Mouse (Mus musculus): Measurements from ENCODE around the gene Bag3. TPM values are rescaled to one million over a fixed set of nuclear protein-coding genes. Genes with fewer than 3 reads are reported as not detected.

The Bag3 gene
- total and polyA plus RNA-seq, 3 experiments: 0.13 to 0.24 TPM; not detected in 1

DNA sequence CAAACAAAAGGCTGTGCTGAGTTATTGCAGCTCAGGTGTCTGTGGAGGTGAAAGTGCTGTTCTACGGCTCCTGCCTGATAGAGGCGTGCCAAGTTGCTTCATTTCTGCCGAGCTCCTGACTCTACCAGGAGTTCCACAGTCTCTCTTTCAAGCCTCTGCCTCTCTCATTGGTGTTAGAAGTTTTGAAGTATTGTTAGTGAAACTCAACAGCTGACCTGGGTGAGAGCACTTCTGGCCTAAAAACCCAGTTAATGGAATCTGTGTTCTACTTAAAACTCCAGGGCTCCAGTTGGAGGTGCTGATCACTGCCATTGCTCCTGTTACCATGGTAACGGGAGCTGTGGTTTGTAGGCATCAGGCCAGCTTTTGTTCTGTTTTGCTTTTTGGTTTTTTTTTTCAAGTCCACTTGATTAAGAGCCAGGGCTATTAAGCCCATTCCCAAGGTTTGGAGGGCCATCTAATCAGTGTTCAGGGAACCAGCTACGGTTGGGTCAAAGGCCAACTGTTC is 11.6 kb downstream of the Bag3 start:
- no peaks in the 10 kb centered on the region for H3K27me3 ChIP-seq (replicated peaks)
- no peak overlapping the region for H3K9ac ChIP-seq (ENCODE audit: insufficient read depth, low read depth)
- TF ChIP-seq SMC3 (IDR thresholded peaks at IDR 0.05; ENCODE audit: low read depth, low read length) (no peak), MEF2A (IDR thresholded peaks at IDR 0.05; ENCODE audit: borderline replicate concordance, low read depth, low read length) (no peak), RAD21 (IDR thresholded peaks at IDR 0.05; ENCODE audit: low read depth, low read length) (no peak), MAFK (IDR thresholded peaks at IDR 0.05; ENCODE audit: insufficient replicate concordance, low read length) (no peak), KAT2A (IDR thresholded peaks at IDR 0.05; ENCODE audit: insufficient replicate concordance, low read length) (no peak), CHD1 (IDR thresholded peaks at IDR 0.05; ENCODE audit: low read depth, low read length) (no peak), MXI1 (IDR thresholded peaks at IDR 0.05; ENCODE audit: low read depth, low read length) (no peak), ZMIZ1 (IDR thresholded peaks at IDR 0.05; ENCODE audit: low read depth, low read length) (no peak), GABPA (IDR thresholded peaks at IDR 0.05; ENCODE audit: insufficient replicate concordance, low read depth, low read length) (no peak), POLR2A (IDR thresholded peaks at IDR 0.05; ENCODE audit: low read depth, low read length) (no peak)
- dilution Hi-C loops (cut with MboI; ENCODE audit: extremely low pct_ligation_motif_present, extremely low pct_unique_long_range_greater_than_20kb, low sequenced_read_pairs): no loop called here
- in situ Hi-C loops (cut with MboI; ENCODE audit: low pct_ligation_motif_present, low pct_unique_long_range_greater_than_20kb, low sequenced_read_pairs): no loop called here
- H3K4me2 ChIP-seq (ENCODE audit: insufficient read depth, low read depth, poor library complexity, severe bottlenecking): no peak overlapping the region
- H3K4me3 ChIP-seq (replicated peaks in 1 of 3; ENCODE audit: low read depth in 2 of 3, low read length in 2 of 3, poor library complexity in 1 of 3): no peak overlapping the region
- H3K4me1 ChIP-seq (ENCODE audit: control insufficient read depth in 1 of 2, insufficient read depth in 2 of 2): peaks cover 3 to 9% of the 10 kb centered on the region in 2 experiments; a peak in 1 of 4 replicates
- DNase-seq (ENCODE audit: extremely low read depth): no peak
- H3K36me3 ChIP-seq (replicated peaks in 1 of 2; ENCODE audit: control insufficient read depth in 1 of 2, insufficient read depth in 1 of 2, low read length in 1 of 2): no peaks in the 10 kb centered on the region
- H3K79me2 ChIP-seq (replicated peaks; ENCODE audit: control insufficient read depth, extremely low read depth, insufficient read depth, poor library complexity, severe bottlenecking): no peaks in the 10 kb centered on the region
- H3K27ac ChIP-seq (ENCODE audit: insufficient read depth, low read depth): no peak overlapping the region
- H3K9me3 ChIP-seq (replicated peaks; ENCODE audit: low read length): no peaks in the 10 kb centered on the region

DNA sequence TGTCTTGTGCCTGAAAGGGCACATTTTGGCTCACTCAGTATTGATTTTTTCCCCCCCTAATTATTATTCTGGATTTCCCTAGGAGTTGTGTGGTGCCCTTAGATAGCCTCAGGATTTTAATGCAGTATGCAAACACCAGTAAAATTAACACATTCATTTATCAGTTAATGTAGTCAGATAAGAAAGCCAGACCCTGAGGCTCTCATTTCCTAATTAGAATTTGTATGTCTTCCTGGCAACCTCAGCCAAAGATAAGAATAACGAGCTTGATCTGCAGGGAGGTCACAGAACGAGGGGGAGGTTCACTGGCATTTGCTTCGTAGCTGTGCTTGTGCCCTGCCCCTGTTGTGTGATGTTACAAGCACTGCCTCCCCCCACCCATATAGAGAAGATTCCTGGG is 12.7 kb downstream of the Bag3 start:
- no peak overlapping the region for H3K27ac ChIP-seq (ENCODE audit: insufficient read depth, low read depth)
- H3K9ac ChIP-seq (ENCODE audit: insufficient read depth, low read depth): no peak overlapping the region
- in situ Hi-C loops (cut with MboI; ENCODE audit: low pct_ligation_motif_present, low pct_unique_long_range_greater_than_20kb, low sequenced_read_pairs): no loop called here
- H3K27me3 ChIP-seq (replicated peaks): no peaks in the 10 kb centered on the region
- H3K4me1 ChIP-seq (ENCODE audit: control insufficient read depth in 1 of 2, insufficient read depth in 2 of 2): peaks cover 5 to 13% of the 10 kb centered on the region in 2 experiments; a peak in 2 of 4 replicates
- TF ChIP-seq GABPA (IDR thresholded peaks at IDR 0.05; ENCODE audit: insufficient replicate concordance, low read depth, low read length) (no peak), ETS1 (conservative IDR thresholded peaks at IDR 0.05; ENCODE audit: low read depth, low read length) (no peak), ZMIZ1 (IDR thresholded peaks at IDR 0.05; ENCODE audit: low read depth, low read length) (no peak), TBP (conservative IDR thresholded peaks at IDR 0.05; ENCODE audit: low read depth, low read length) (no peak), CHD2 (IDR thresholded peaks at IDR 0.05; ENCODE audit: low read length) (no peak), UBTF (IDR thresholded peaks at IDR 0.05; ENCODE audit: low read depth, low read length) (no peak), BHLHE40 (IDR thresholded peaks at IDR 0.05; ENCODE audit: low read depth, low read length) (no peak), ZC3H11A (IDR thresholded peaks at IDR 0.05; ENCODE audit: low read depth, low read length) (no peak), CHD1 (IDR thresholded peaks at IDR 0.05; ENCODE audit: low read depth, low read length) (no peak), KAT2A (IDR thresholded peaks at IDR 0.05; ENCODE audit: insufficient replicate concordance, low read length) (no peak), MAZ (IDR thresholded peaks at IDR 0.05; ENCODE audit: low read depth, low read length) (no peak), PAX5 (IDR thresholded peaks at IDR 0.05; ENCODE audit: low read length) (no peak), ELF1 (IDR thresholded peaks at IDR 0.05; ENCODE audit: low read depth, low read length) (no peak), TCF12 (IDR thresholded peaks at IDR 0.05; ENCODE audit: low read depth, low read length) (no peak), JUND (conservative IDR thresholded peaks at IDR 0.05; ENCODE audit: low read depth, low read length) (no peak), MYC (IDR thresholded peaks at IDR 0.05; ENCODE audit: low read depth, low read length) (no peak), MAX (IDR thresholded peaks at IDR 0.05; ENCODE audit: low read length) (no peak), POLR2AphosphoS2 (IDR thresholded peaks at IDR 0.05; ENCODE audit: low read depth, low read length) (no peak), POLR2A (IDR thresholded peaks at IDR 0.05; ENCODE audit: low read depth, low read length) (no peak), NELFE (IDR thresholded peaks at IDR 0.05; ENCODE audit: low read depth, low read length) (no peak)
- H3K36me3 ChIP-seq (replicated peaks in 1 of 2; ENCODE audit: control insufficient read depth in 1 of 2, insufficient read depth in 1 of 2, low read length in 1 of 2): no peaks in the 10 kb centered on the region
- H3K79me2 ChIP-seq (replicated peaks; ENCODE audit: control insufficient read depth, extremely low read depth, insufficient read depth, poor library complexity, severe bottlenecking): no peaks in the 10 kb centered on the region
- dilution Hi-C loops (cut with MboI; ENCODE audit: extremely low pct_ligation_motif_present, extremely low pct_unique_long_range_greater_than_20kb, low sequenced_read_pairs): no loop called here
- no peaks in the 10 kb centered on the region for H3K9me3 ChIP-seq (replicated peaks; ENCODE audit: low read length)
- DNase-seq (ENCODE audit: extremely low read depth): no peak
- H3K4me3 ChIP-seq (replicated peaks in 1 of 3; ENCODE audit: low read depth in 2 of 3, low read length in 2 of 3, poor library complexity in 1 of 3): no peak overlapping the region
- H3K4me2 ChIP-seq (ENCODE audit: insufficient read depth, low read depth, poor library complexity, severe bottlenecking): no peak overlapping the region
